In the genomic region with DNA sequence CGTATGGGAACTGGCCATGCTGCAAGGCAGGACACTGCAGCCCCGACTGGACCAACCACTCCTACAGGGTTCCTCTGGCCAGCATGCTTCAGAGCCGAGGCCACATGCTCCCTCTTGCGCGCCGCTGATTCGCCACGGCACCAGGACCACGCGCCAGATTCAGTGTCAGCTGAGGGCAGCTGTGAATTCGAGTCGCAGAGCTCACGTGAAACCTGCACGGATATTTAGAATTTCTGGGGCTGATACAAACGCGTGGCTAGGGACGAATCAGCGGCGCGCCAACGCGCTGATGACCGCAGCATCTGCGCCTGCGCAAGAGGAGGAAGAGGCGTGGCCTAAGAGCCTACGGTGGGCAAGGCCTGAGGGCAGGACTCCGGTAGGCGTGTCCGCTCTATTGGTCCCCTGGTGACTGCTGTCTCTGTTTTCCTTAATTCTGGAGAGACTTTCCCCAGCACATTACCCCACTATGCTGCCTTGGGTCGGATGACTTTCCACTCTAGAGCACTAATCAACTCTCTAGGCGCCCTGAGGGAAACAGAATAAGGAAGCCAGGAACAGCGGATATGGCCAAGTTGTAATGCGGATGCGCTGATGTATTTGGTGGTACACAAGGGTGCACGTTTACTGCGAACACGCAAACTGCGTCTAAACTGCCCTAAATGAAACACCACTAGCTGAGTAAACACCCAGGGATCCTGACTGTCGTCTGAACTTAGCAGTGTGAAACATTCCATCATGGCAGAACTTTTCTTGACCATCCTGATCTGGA, we compare ENCODE assay signal across 8 mouse cellular contexts. TPM values are rescaled to one million over a fixed set of nuclear protein-coding genes. Genes with fewer than 3 reads are reported as not detected.
DNase-seq lines count a peak whose midpoint lies in the region; ATAC-seq lines count a peak whose summit lies in the region.

A gene (minus strand): TSS at position 304 of the 769 bp plus-strand sequence.

- H3K27ac ChIP-seq in hindbrain, embryonic 11.5 days (ENCODE audit: low read depth, low read length), result peak within 1 kb of the TSS; percentile 79

- peak within 1 kb of the TSS; percentile 60 for H3K9ac ChIP-seq in hindbrain, embryonic 11.5 days (ENCODE audit: low read depth, low read length)

- no peaks in the 10 kb centered on the region for H3K9me3 ChIP-seq in hindbrain, embryonic 11.5 days (ENCODE audit: control insufficient read depth, low read length)

- 0 out of 2 replicates have a peak, but pooled peaks cover 3% of the 10 kb centered on the region for H3K4me1 ChIP-seq in hindbrain, embryonic 11.5 days (replicated peaks; ENCODE audit: control insufficient read depth, insufficient read depth, low read length)

- DNase-seq in MN1 (ENCODE audit: low spot score), result peak; percentile 95
- peak; percentile 93 for DNase-seq in cerebellum, adult 9-10 months
- peak; percentile 87 to 93 for DNase-seq in frontal cortex, adult 2 months (ENCODE audit: extremely low spot score in 1 of 2, low spot score in 1 of 2)
- DNase-seq in hindbrain, embryonic 11.5 days (ENCODE audit: low spot score), result peak; percentile 95
- peak; percentile 94 for DNase-seq in layer of hippocampus, postnatal 10 days (ENCODE audit: low spot score in 2 of 2)
- peak; percentile 98 for DNase-seq in lung, postnatal 10 days
- peak; percentile 93 for DNase-seq in ovary, postnatal 36 days (ENCODE audit: low spot score)
- DNase-seq in thymus, postnatal 25 days, result peak; percentile 93

- H3K27me3 ChIP-seq in hindbrain, embryonic 11.5 days (ENCODE audit: control insufficient read depth, insufficient read depth, low read length), result 0 out of 2 replicates have a peak, but pooled peaks cover 2% of the 10 kb centered on the region

- H3K4me3 ChIP-seq in hindbrain, embryonic 11.5 days (ENCODE audit: low read depth, low read length), result peak within 1 kb of the TSS; percentile 57

- H3K4me2 ChIP-seq in hindbrain, embryonic 11.5 days (replicated peaks; ENCODE audit: low read depth, low read length), result peak within 1 kb of the TSS; percentile 98

- ATAC-seq in hindbrain, embryonic 11.5 days (ENCODE audit: low FRiP score), result peak; percentile 93

- 6% methylated on average over 40 of the region's 40 CpGs for WGBS in hindbrain, embryonic 11.5 days

- H3K36me3 ChIP-seq in hindbrain, embryonic 11.5 days (ENCODE audit: control insufficient read depth, insufficient read depth, low read length), result 0 out of 2 replicates have a peak, but pooled peaks cover under 1% of the 10 kb centered on the region

RNA-seq across cellular contexts. Expression of the gene that starts here (rescaled TPM):
- 19.0 and 27.2 TPM in 2 replicates for polyA plus RNA-seq in frontal cortex, adult 2 months (2012; rRNA removed)
- 23.5 and 28.8 TPM in 2 replicates for polyA plus RNA-seq in hindbrain, embryonic 11.5 days (2014; fragmentation: Nextera tagmentation; extraction: Ambion mirVana)
- total RNA-seq in layer of hippocampus, postnatal 10 days (2021), result 10 to 100 TPM; 36.5 to 43.3 TPM

Comparison
In these comparisons a context has a peak if more than half of its experiments do, and no peak if none do; other contexts are left out.
1. Peak in every context shown above with its lines: DNase-seq, ATAC-seq, H3K4me3 ChIP-seq and H3K27ac ChIP-seq.